ENCODE assay signal across 9 mouse cellular contexts in genomic region chr8:3956037-3956436, GRCm38 (mm10). TPM values are rescaled to one million over a fixed set of nuclear protein-coding genes. Genes with fewer than 3 reads are reported as not detected.
A peak's percentile ranks its signal among the peaks of the same experiment; 100 is the strongest.
DNase-seq lines count a peak whose midpoint lies in the region; TF ChIP-seq lines count a peak whose summit lies in the region.
"Had no signal": no experiment of that assay in that cellular context is flagged by ENCODE, and none has a peak within 500 bp of the region (broad histone marks: within the 10 kb centered on the region; RNA-seq: fewer than 3 reads in every experiment).

No protein-coding gene starts in this region.

- WGBS in kidney, adult 2 months, result 67% methylated on average over 1 of the region's 1 CpGs

- no peaks in the 10 kb centered on the region for H3K36me3 ChIP-seq in kidney, adult 2 months (ENCODE audit: control insufficient read depth, insufficient read depth, low read length)
- H3K36me3 ChIP-seq: hindbrain, embryonic 15.5 days had no signal

- H3K27me3 ChIP-seq in kidney, adult 2 months (replicated peaks; ENCODE audit: control insufficient read depth, insufficient read depth, low read length), result no peaks in the 10 kb centered on the region
- H3K27me3 ChIP-seq: hindbrain, embryonic 15.5 days had no signal

- H3K4me1 ChIP-seq in kidney, adult 2 months (ENCODE audit: control insufficient read depth, insufficient read depth, low read length), result no peaks in the 10 kb centered on the region
- H3K4me1 ChIP-seq: hindbrain, embryonic 15.5 days had no signal

- TF ChIP-seq POLR2A in kidney, adult 2 months (IDR thresholded peaks at IDR 0.05; ENCODE audit: low read depth, low read length), result no peak

- peak; percentile 17 for DNase-seq in gastrocnemius, postnatal 10 days
- no peak for DNase-seq in gastrocnemius, postnatal 36 days
- DNase-seq in 416B (ENCODE audit: low read depth) (peak; percentile 60), R1 (ENCODE audit: low read depth, low spot score) (peak; percentile 87)
- DNase-seq in kidney, adult 2 months, result peak; percentile 38
- peak; percentile 2 for DNase-seq in naive thymus-derived CD4-positive, alpha-beta T cell, adult 2 months (ENCODE audit: low read depth)
- DNase-seq in thymus, postnatal 25 days, result no peak
- no peak for DNase-seq in thymus, adult 18-20 months

- no peak overlapping the region for H3K4me3 ChIP-seq in kidney, adult 2 months (ENCODE audit: insufficient read depth, low read depth, low read length)
- H3K4me3 ChIP-seq: hindbrain, embryonic 15.5 days had no signal

- intact Hi-C loops in gastrocnemius, postnatal 36 days (cut with DNase I), result loop anchor here (10.0 kb wide), 1 partner anchor 241 kb away; no protein-coding TSS in a partner anchor

- TF ChIP-seq CTCF in kidney, adult 2 months (conservative IDR thresholded peaks at IDR 0.05; ENCODE audit: insufficient read depth, insufficient read length, low read depth, low read length), result peak; percentile 65

- H3K27ac ChIP-seq in kidney, adult 2 months (ENCODE audit: insufficient read depth, low read depth, low read length), result no peak overlapping the region
- H3K27ac ChIP-seq: hindbrain, embryonic 15.5 days had no signal

RNA-seq across cellular contexts. Expression of gene Cd209c, which starts 1.5 kb away (rescaled TPM):
- total RNA-seq in gastrocnemius, postnatal 10 days (2021), result under 1 TPM in 1 of 2 experiments, not detected in 1; 0.31 TPM
- under 1 TPM in 1 of 2 experiments, not detected in 1; 0.35 TPM for total RNA-seq in gastrocnemius, postnatal 36 days (2021)
- polyA plus RNA-seq in kidney, adult 2 months (2012; rRNA removed), result 0.16 and 0.58 TPM in 2 replicates

RNA-seq across cellular contexts. Expression of gene Cd209b, which starts 29.4 kb away (rescaled TPM):
- 1 to 10 TPM in 1 of 2 experiments, under 1 TPM in 1; 0.70 to 1.2 TPM for total RNA-seq in gastrocnemius, postnatal 10 days (2021)
- under 1 TPM; 0.94 to 0.99 TPM for total RNA-seq in gastrocnemius, postnatal 36 days (2021)
- polyA plus RNA-seq in kidney, adult 2 months (2012; rRNA removed), result 0.34 and 10.5 TPM in 2 replicates
- polyA plus RNA-seq: hindbrain, embryonic 15.5 days had no signal

Comparison
In these comparisons a context has a peak if more than half of its experiments do, and no peak if none do; other contexts are left out.
1. DNase-seq: peak in gastrocnemius, postnatal 10 days (single experiment), 416B (single experiment), R1 (single experiment), kidney, adult 2 months (single experiment) and naive thymus-derived CD4-positive, alpha-beta T cell, adult 2 months (single experiment); none in gastrocnemius, postnatal 36 days (0 of 2), thymus, postnatal 25 days (single experiment) and thymus, adult 18-20 months (0 of 2).